Mouse (Mus musculus) spleen, postnatal 4 days (tissue): ENCODE results near the gene H6pd.

Experiments
- DNase-seq, 2 experiments: peaks; one replicate each; pipeline ENCODE4 v3.0.0; 2022; ENCODE audit warnings: low spot score in 2 of 2

H6pd gene

DNA sequence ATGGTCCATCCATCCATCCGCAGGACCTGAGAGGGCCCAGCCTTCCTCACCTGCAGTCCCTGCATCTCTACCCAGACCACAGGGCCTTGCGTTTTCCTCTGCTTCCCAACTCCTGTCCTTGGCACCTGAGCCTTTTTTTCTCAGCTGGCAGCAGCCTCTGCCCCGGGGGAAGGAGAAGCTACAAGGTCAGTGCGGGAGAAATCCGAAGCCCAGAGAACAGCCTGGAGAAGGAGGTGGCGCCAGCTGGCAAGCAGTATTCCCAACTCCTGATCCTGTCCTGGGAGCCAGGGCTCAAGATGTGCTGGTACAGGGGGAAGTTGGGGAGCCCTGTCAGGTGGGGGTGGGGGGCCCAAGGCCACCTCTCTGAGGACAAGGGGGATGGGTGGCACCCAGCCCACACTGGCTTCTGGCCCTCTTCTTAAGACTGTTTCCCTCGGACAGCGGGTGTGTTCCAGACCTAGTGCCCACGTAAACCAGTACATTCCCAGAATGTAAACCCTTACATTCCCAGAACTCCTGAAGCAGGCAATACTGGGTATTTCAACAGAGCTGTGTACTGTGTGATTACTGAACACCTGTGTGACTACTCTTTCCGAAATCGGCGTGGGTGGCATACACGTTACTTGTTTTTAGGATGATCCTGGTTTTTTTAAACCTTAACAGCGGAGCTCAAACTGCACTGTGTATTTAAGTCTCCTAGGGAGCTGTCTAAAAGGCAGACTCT, 9.9 kb downstream of the H6pd start:
- no peak for DNase-seq

DNA sequence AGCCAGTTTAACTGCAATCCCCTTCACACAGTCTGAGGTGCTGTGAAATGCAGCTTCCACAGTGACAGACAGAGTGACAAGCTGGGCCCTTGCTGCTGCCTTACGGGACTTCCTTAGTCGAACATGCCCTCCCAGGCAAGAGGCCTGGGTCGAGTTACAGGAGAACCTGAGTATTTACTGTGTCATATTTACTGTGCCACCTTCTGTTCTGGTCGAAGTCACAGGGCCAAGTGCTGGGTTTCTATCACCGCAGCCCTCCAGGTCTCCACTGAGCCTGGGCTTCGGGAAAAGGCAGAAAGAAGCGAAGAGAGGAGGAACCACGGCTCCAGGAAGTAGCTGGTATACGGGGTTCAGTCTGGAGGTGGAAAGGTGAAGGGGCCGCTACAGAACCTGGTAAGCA, 10.8 kb downstream of the H6pd start:
- DNase-seq: no peak

GRCm38 (mm10) chr4:149996440-149996839, 12.4 kb downstream of the H6pd start:
- DNase-seq: no peak

DNA sequence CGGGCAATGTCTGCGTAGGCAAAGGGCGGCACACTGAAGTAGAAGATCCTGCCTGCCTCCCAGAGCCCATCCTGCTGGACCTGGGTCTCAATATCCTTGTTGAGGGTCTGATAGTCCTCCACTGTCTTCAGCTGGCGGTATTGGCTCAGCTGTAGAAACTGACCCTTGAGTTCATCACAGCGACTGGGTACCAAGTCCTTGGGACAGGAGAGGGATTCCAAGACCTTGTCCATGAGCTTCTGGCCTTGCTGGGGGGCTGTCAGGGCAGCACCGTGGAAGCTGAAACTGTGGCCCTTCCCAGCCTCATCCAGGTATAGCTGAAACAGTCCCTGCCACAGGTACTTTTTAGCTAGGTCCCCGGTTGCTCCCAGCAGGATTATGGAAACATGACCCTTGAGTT, 12.9 kb downstream of the H6pd start:
- no peak for DNase-seq

GRCm38 (mm10) chr4:149994218-149994617, 14.6 kb downstream of the H6pd start:
- DNase-seq: no peak

DNA sequence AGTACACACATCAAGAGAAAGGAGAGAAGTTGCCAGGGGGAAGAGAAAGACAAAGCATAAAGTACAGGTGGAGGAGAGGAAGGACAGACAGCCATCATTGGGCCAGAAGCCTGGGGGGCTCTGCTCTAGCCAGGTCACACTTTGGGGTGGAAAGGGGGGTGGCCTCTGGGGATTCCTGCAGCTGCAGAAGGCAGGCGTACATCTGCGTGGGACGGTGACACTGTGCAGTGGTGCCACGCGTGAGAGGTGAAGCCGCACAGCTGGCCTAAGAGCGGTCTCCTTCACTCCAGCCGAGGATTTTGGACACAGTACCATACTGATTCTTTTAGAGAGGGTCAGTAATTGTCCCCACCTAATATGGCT, 16.2 kb downstream of the H6pd start:
- DNase-seq: no peak

GRCm38 (mm10) chr4:149991755-149992669, 16.8 kb downstream of the H6pd start:
- no peak for DNase-seq

DNA sequence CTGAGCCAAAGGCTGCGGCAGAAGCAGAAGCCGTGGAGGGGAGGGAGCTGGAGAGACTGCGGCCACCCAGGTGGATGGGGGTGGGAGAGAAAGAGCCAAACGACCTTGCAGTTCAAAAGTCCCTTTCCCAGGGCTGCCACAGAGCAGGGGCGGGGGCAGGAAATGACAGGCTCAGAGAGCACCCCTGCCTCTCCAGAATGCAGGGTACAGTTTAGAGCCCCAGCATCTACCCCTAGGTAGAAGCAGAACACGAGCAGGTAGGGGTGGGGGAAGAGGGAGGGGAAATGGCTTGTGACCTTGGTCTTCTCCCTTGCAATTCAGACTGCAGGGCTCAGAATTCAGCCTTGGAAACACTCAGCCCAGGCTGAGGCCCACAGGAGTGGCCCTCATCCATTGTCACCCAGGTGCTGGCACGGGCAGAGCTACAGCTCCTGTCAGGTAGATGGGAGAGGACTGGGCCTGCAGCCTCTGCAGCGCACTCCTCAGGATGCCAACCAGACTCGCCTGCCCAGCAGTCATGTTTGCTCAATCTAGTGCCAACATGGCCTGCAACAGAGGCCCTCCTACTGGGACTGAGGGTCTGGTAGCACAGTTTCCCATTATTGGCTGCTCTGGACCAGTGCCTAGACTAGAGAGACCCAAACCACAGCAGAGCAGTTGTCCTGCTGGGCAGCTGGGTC, 17.7 kb downstream of the H6pd start:
- DNase-seq: no peak

DNA sequence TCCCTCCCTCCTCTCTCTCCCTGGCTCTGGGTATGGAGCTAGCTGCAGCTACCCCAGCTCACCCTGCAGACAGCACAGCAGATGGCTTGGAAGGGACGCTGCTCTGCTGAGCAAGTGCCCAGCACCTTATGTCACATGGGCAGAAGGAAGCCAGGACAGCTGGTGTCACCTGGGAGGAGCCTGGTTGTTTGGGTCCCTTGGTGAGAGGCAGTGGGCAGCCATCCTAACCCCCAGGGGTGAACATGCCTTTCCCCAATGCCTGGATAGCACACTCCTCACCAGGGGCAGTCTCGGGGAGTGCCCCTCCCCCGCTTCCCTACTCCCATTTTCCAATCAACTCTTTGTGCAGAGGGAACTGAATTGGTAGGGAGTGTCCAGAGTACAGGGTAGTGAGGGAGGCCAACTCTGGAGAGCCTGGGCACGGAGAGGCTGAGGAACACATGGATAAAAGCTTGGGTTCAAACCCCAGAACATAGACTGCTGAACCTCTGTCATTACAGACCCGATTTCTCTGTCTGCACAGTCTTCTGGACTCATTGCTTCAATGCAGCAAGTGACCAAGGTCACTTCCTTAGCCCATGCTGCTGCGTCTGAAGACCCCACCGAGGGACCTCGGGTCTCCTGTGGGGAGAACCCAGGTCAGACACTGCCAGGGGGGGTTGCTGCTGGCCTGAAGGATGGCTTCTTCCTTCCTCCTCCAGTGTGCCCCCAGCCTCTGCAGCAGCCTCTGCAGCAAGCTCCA, 18.4 kb downstream of the H6pd start:
- DNase-seq: no peak

GRCm38 (mm10) chr4:149988931-149989556, 19.8 kb downstream of the H6pd start:
- peak; percentile 86 to 92 for DNase-seq

- DNase-seq: no peak
These were observed 20.5 kb downstream of the H6pd start for GRCm38 (mm10) chr4:149988301-149988700.

DNA sequence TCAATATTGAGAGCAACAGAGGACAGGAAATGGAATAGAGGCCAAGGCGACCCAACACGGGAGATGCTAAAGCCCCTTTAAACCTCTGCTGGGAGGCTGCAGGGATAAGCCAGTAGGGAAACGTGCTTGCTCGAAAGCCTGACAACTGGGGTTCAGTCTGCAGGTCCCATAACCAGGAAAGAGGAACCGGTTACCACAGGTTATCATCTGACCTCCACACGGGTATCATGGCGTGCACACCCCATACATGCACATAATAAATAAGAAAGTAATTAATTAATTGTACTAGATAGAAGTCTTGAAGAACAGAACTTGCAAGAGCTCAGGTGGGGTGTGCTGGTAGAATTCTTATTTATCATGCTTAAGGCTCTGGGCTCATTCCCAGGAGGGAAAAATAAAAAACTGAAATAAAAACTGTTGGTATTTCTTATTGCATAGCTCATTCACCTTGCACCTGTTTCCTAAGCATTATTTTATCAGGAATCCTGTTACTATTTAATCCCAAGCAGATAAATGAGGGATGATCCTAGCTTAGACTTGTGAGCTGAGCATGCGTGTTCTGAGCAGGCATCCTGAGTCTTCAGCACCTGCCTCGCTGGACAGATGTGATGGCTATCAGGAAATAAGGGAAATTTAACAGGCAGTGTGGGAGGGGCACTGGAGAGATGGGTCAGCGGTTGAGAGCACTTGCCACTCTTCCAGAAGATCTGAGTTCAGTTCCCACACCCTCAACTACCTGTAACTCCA, 22.0 kb downstream of the H6pd start:
- no peak for DNase-seq

GRCm38 (mm10) chr4:149983921-149984645, 24.7 kb downstream of the H6pd start:
- no peak for DNase-seq

DNA sequence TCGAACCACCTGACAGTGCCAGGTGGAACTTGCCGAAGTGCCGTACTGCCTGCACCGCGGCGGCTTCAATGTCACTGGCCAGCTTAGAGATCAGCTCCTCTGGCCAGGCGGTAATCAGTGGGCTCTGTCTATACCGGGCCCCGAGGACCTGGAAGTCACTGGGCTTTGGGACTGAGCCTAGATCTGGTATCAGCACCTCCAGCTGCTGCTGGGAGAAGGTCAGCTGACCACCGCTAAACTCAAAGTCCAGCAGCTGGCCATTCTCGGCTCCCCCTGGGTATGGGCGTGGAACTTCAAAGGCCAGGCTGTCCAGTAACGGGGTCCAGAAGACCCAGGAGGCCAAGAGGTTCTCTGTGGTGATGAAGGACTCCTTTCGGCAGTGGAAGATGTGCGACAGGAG, 26.7 kb downstream of the H6pd start:
- DNase-seq: no peak

- peak; percentile 73 to 90 for DNase-seq
These were observed 29.0 kb downstream of the H6pd start for GRCm38 (mm10) chr4:149979819-149980308.

DNA sequence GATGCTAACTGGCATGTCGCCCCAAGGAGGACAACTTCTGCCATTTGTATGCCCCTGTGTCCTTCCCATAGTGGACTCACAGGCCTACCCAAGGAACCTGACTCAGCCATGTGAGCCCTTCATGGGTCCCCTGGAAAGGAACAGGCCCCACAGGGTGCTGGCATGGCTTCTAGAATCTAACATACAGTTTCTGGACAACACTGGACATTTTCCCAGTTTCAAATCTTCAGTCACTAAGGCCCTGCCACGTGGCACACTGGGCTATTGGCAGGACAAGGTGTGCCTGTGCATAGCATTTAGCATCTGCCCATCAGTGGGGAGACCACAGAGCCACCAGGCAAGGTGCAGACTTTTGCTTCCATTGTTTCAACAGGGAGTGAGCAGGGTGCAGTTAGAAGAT, 30.0 kb downstream of the H6pd start:
- no peak for DNase-seq

GRCm38 (mm10) chr4:149977801-149978544, 30.9 kb downstream of the H6pd start:
- DNase-seq: no peak

GRCm38 (mm10) chr4:149977181-149977580, 31.6 kb downstream of the H6pd start:
- no peak for DNase-seq

DNA sequence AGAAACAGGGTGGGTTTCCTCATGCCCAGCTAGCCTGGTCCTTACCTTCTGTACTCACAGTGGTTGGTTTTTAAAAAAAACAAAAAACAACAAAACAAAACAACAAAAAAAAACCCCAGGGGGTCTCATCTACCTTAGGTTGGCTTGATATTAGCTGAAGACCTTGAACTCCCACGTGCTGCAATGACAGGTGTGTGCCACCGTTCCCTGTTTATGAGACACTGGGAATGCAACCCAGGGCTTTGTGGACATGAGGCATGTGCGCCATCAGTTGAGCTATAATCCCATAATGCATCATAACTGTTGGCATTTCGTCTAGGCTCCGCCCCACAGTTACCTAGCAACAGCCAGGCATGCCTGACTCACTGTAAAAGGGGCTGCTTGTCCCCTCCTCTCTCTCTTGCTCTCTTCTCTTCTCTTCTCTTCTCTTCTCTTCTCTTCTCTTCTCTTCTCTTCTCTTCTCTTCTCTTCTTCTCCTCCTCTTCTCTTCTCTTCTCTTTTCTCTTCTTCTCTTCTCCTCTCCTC, 33.0 kb downstream of the H6pd start:
- no peak for DNase-seq
